Mouse (Mus musculus) spleen, adult 2 months (tissue): ENCODE data around the gene Prex1.

ENCODE experiments used
- CTCF ChIP-seq: fragments of 200-500 bp; IDR thresholded peaks from 2 replicates; pipeline ENCODE4 v1.5.1; 2011; ENCODE audit warnings: mild to moderate bottlenecking, inconsistent platforms; ENCODE audit not compliant: insufficient read depth, insufficient read length, insufficient replicate concordance; ENCODE audit errors: extremely low read depth
- POLR2A ChIP-seq: fragments of 200-500 bp; IDR thresholded peaks from 2 replicates; pipeline ENCODE4 v1.6.1; 2011; ENCODE audit warnings: low read depth, low read length, inconsistent platforms

DNA sequence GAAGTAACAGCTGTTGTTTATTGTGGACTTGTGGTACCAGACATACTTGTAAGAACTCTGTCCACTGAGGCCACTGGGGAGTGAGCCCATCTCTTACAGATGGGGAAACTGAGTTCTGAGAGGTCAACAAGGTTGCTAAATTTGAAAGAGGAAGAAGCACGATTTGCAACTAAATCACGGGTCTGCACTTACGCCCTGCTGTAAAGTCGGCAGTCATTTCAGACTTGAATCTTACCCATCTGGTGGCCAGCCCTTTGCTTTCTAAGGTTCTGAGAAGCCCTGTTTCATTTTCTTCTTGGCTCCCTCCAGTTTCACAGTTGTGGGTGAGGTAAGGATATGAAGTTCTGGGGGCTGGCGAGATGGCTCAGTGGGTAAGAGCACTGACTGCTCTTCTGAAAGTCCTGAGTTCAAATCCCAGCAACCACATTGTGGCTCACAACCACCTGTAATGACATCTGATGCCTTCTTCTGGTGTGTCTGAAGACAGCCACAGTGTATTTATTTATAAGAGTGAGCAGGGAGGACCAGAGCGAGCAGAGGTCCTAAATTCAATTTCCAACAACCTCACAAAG is 37.1 kb upstream of the Prex1 start:
- TF ChIP-seq CTCF (no peak), POLR2A (no peak)
